Mouse (Mus musculus) embryonic fibroblast, embryonic 13.5 days (primary cell): Measurements from ENCODE around the gene Entr1.

ENCODE experiments used
- CTCF ChIP-seq: IDR thresholded peaks from 2 replicates; pipeline ENCODE4 v1.5.1; 2011; ENCODE audit warnings: mild to moderate bottlenecking, control low read depth, low read length, moderate library complexity, borderline replicate concordance; ENCODE audit not compliant: insufficient read depth
- POLR2A ChIP-seq: IDR thresholded peaks from 2 replicates; pipeline ENCODE4 v1.6.1; 2011; ENCODE audit warnings: low read depth, mild to moderate bottlenecking, control low read depth, low read length, moderate library complexity

DNA sequence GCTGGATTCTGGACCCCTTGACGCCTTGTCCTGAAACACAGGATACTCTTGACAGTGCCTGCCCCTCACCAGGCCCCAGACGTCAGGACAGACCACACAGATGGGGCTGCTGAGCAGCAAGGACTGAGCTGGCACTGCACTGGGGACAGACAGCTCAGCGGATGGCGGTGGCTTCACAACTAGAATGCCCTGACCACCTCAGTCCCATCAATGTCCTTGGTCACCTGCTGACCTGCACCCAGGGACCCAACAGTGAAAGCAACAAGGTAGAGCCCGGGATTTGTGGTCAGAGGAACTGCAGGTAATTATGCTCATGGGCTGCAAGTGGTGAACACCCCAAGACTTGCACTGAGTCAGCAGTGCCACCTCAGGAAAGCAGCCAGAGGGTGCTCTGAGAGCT lies 26.1 kb downstream of the Entr1 start:
- TF ChIP-seq CTCF = no peak
- no peak for TF ChIP-seq POLR2A
